Mouse (Mus musculus) C3H10T1/2 (cell line): ENCODE data around the gene Alkbh6. TPM values are rescaled to one million over a fixed set of nuclear protein-coding genes. Genes with fewer than 3 reads are reported as not detected.

Experiments
- polyA plus RNA-seq, 2 experiments: library from polyadenylated mRNA; unstranded; fragments of >200 nt; fragmentation: generic; extraction: Trizol; gene quantifications; one replicate each; pipeline ENCODE4 v1.2.1; 2012; ENCODE audit warnings: missing spikeins in 2 of 2

Gene Alkbh6
- polyA plus RNA-seq, result 10 to 100 TPM; 28.8 to 45.8 TPM

GRCm38 (mm10) chr7:30308076-30309005, at the start of gene Alkbh6:
Gene Alkbh6, plus strand, starts transcription at chr7:30308717.

DNA sequence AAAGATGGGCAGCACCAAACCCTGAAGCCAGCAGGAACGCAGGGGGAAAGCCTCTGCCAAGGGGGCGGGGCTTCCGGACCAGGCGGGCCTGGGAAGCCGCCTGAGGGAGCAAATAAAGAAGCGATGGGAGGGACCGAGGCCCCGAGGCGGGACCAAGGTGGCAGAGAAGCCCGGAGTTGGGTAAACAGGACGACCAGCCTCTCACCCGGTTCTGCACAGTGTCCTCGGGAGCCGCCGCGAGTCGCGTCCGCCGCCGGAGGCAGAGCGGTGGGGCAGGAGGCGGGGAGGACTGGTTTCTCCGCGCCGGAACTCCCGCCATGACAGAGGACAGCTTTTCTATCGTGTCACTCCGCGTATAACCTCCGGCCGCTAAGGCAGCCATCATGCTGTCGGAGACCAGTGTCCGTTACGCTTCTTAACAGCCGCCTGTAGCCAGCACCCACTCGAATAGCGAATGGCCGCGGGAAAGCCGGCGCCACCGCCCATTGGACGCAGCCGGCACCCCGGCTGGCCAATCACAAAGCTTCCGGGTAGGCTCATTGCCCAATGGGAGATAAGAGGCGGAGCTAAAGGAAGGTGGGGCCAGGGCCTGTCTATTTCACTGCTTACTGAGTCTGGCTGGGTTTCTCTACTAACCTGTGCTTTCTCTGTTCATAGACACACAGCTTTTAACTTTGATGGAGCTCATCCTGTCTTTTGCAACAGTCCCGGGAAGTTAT, 28.4 kb upstream of the Alkbh6 start, which contains the start of the genes Thap8 and Wdr62:
Gene Thap8, plus strand, starts transcription at position 144 of the 719 bp plus-strand sequence.
Gene Wdr62, minus strand, starts transcription at position 469 of the 719 bp plus-strand sequence.

DNA sequence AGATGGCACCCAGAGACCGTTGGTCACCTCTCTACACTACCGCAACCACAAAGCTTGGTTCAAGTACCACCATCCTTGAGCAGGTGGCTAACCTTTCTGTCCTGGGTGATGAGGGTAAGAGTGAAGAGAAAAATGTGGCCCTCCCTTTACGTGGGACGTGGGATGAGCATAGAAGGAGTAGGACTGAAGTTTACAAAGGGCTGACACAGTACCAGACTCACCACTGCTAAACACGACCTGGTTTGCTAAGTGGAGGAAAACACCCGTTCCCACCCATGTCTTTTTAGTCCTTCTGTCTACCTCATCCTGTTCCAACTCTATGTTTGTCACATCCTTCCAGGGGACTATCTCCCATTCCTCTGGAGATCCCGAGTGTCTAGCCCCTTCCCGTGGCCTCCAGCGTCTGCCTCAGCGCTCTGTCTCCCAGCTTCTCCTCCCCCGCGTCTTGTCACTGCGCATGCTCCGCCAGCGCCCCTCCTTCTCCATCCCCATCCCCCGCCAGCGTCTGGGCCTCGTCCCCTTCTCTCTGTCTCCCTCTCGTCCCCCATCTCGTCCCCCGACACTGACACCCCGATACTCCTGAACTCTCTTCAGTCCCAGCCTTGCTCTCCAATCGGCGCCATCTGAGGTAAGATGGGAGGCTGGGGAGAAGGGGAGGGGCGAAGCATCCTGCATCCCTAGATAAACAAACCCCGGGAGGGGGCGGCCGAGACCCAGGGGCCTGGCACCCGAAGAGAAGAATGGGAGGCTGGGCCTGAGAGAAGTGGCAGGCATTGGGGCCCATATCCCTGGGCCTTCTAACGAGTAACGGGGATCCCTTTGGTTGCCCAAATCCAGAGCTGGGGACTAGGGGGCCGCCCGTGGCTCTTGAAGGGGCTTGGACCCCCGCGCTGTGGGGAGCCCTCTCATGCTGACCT, 17.0 kb upstream of the Alkbh6 start, which contains the start of gene Clip3:
Gene Clip3, plus strand, starts transcription at position 514 of the 917 bp plus-strand sequence.

DNA sequence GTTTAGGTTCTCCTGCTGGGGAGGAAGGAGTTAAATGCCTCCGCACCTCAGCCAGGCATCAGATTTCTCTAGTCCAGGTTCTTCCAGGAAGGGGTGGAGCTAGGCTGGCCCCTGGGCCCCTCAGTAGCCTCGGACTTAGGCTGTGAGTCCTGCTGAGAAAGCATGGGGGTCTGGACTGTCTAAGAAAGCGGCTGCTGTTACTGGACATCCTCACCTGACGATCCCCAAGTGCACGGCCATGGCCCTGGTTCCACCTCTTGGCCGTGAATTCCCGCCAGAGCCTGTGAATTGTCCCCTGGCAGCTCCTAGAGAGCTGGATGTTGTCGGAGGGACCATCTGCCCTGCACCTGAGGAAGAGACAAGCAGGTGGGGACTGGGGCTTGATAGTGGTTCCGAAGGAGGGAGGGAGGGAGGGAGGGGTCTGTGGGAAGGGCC, 6.2 kb downstream of the Alkbh6 start, which contains the start of gene Syne4:
Gene Syne4, plus strand, starts transcription at position 87 of the 435 bp plus-strand sequence.

DNA sequence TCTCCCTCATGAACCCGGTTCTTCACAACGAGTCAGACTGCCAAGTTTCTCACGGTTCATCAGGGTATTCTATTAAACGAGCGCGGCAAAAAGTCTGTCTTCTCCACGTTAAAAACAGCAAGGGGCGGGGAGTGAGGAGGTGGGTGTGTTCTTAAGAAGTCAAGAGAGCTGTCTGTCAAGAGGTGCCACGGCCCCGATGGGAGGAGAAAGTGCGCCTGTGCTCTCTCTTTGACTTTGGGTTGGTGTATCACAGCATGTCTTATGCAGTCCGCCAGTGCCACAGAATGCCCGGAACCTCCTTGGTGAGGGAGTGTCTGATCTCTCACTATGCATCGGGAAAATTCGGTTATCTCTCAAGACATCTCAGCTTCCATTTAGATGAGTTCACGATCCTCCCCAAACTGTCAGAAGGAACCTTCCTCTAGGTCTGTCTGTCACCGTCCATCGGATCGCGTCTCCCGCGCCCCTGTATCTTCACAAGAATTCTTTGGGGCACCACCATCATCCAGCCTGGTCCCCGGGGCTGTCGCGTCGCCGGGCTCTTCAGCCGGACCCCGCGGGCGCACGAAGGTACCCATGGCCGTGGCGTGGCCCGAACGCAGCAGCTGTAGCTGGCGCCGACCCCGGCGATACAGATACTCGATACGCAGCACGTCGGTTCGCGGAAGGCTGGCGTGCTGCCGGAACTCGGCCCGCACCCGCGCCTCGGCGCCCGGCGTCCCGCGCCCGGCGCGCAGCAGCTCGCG, 13.2 kb downstream of the Alkbh6 start, which contains the start of gene E130208F15Rik:
Gene E130208F15Rik, plus strand, starts transcription at position 202 of the 746 bp plus-strand sequence.

GRCm38 (mm10) chr7:30323795-30324194, 15.3 kb downstream of the Alkbh6 start, which contains the start of gene Sdhaf1:
Gene Sdhaf1, minus strand, starts transcription at chr7:30323895.

GRCm38 (mm10) chr7:30362652-30363343, 54.3 kb downstream of the Alkbh6 start, which contains the start of gene Lrfn3:
Gene Lrfn3, minus strand, starts transcription at chr7:30362772.

Other genes starting within 250 kb of the Alkbh6 start
- gene Zfp82, start 235.8 kb upstream of the Alkbh6 start, polyA plus RNA-seq, result 1 to 10 TPM in 1 of 2 experiments, under 1 TPM in 1; 0.41 to 2.9 TPM
- gene Gm26920, start 218.3 kb upstream of the Alkbh6 start, polyA plus RNA-seq, result under 1 TPM; 0.02 to 0.77 TPM
- gene Zfp566, start 218.2 kb upstream of the Alkbh6 start, polyA plus RNA-seq, result 1 to 10 TPM in 1 of 2 experiments, under 1 TPM in 1; 0.22 to 4.5 TPM
- gene Zfp260, start 213.9 kb upstream of the Alkbh6 start, polyA plus RNA-seq, result 10 to 100 TPM in 1 of 2 experiments, under 1 TPM in 1; 0.92 to 11.2 TPM
- 1 to 10 TPM in 1 of 2 experiments, under 1 TPM in 1; 0.15 to 2.5 TPM for gene Zfp382, start 186.8 kb upstream of the Alkbh6 start, polyA plus RNA-seq
- gene Zfp146, start 139.0 kb upstream of the Alkbh6 start, polyA plus RNA-seq, result 10 to 100 TPM in 1 of 2 experiments, under 1 TPM in 1; 0.48 to 12.2 TPM
- gene Cox7a1, start 124.6 kb upstream of the Alkbh6 start, polyA plus RNA-seq, result 1 to 10 TPM; 2.7 to 6.7 TPM
- 100 to 1,000 TPM; 667 to 923 TPM for gene Capns1, start 109.9 kb upstream of the Alkbh6 start, polyA plus RNA-seq
- 100 to 1,000 TPM; 140 to 190 TPM for gene Polr2i, start 76.8 kb upstream of the Alkbh6 start, polyA plus RNA-seq
- 100 to 1,000 TPM; 159 to 336 TPM for gene Tbcb, start 76.4 kb upstream of the Alkbh6 start, polyA plus RNA-seq
- under 1 TPM in 1 of 2 experiments, not detected in 1; 0.08 TPM for gene Ovol3, start 73.0 kb upstream of the Alkbh6 start, polyA plus RNA-seq
- under 1 TPM; 0.15 to 0.45 TPM for gene Thap8, start 28.6 kb upstream of the Alkbh6 start, polyA plus RNA-seq
- 10 to 100 TPM; 12.7 to 22.5 TPM for gene Wdr62, start 28.3 kb upstream of the Alkbh6 start, polyA plus RNA-seq
- gene Clip3, start 17.0 kb upstream of the Alkbh6 start, polyA plus RNA-seq, result 100 to 1,000 TPM in 1 of 2 experiments, 10 to 100 TPM in 1; 59.0 to 203 TPM
- 1 to 10 TPM in 1 of 2 experiments, under 1 TPM in 1; 0.21 to 1.4 TPM for gene Syne4, start 6.1 kb downstream of the Alkbh6 start, polyA plus RNA-seq
- not detected for gene E130208F15Rik, start 13.0 kb downstream of the Alkbh6 start, polyA plus RNA-seq
- gene Sdhaf1, start 15.2 kb downstream of the Alkbh6 start, polyA plus RNA-seq, result 10 to 100 TPM; 13.5 to 16.3 TPM
- 1 to 10 TPM; 2.1 to 5.0 TPM for gene Lrfn3, start 54.1 kb downstream of the Alkbh6 start, polyA plus RNA-seq
- not detected for gene Tyrobp, start 105.0 kb downstream of the Alkbh6 start, polyA plus RNA-seq
- not detected for gene Hcst, start 111.1 kb downstream of the Alkbh6 start, polyA plus RNA-seq
- not detected for gene Nfkbid, start 113.0 kb downstream of the Alkbh6 start, polyA plus RNA-seq
- under 1 TPM; 0.02 to 0.13 TPM for gene Aplp1, start 136.8 kb downstream of the Alkbh6 start, polyA plus RNA-seq
- gene Kirrel2, start 149.0 kb downstream of the Alkbh6 start, polyA plus RNA-seq, result not detected
- under 1 TPM; 0.28 TPM for gene Nphs1, start 149.6 kb downstream of the Alkbh6 start, polyA plus RNA-seq
- gene Prodh2, start 184.9 kb downstream of the Alkbh6 start, polyA plus RNA-seq, result not detected
- gene Arhgap33, start 226.3 kb downstream of the Alkbh6 start, polyA plus RNA-seq, result 10 to 100 TPM in 1 of 2 experiments, under 1 TPM in 1; 0.55 to 10.4 TPM
- 100 to 1,000 TPM; 101 to 108 TPM for gene Hspb6, start 243.5 kb downstream of the Alkbh6 start, polyA plus RNA-seq
- 10 to 100 TPM in 1 of 2 experiments, 1 to 10 TPM in 1; 2.9 to 18.1 TPM for gene Proser3, start 243.6 kb downstream of the Alkbh6 start, polyA plus RNA-seq